Mouse (Mus musculus) heart, postnatal 10 days (tissue): ENCODE measurements around the gene Gm16253. TPM values are rescaled to one million over a fixed set of nuclear protein-coding genes. Genes with fewer than 3 reads are reported as not detected.

Source experiments
- DNase-seq, 2 experiments: peaks; one replicate each; pipeline ENCODE4 v3.0.0; 2021
- intact Hi-C: fragments of 180-260 bp; cut with DNase I; formaldehyde crosslinking; loops from one replicate; pipeline ENCODE4 v1.15.1; 2025
- total RNA-seq, 2 experiments: library from RNA; stranded (reverse); gene quantifications; 2 replicates each; pipeline ENCODE4 v1.2.3; 2021

Gm16253 gene
- total RNA-seq, 2 experiments from 2014 or later: 4.9 to 5.3 TPM

GRCm38 (mm10) chr3:96571336-96571735 is 5.4 kb upstream of the Gm16253 start:
- DNase-seq: peak in 1 of 2 experiments; percentile 23
- intact Hi-C loops: no loop called here

- peak; percentile 85 to 89 for DNase-seq
- intact Hi-C loops: no loop called here
Observed at GRCm38 (mm10) chr3:96571896-96572698, 4.7 kb upstream of the Gm16253 start.

GRCm38 (mm10) chr3:96573611-96574511 is 2.9 kb upstream of the Gm16253 start:
- DNase-seq: peak; percentile 74 to 77

GRCm38 (mm10) chr3:96575272-96575984 is 1.4 kb upstream of the Gm16253 start:
- peak; percentile 92 to 93 for DNase-seq

More at GRCm38 (mm10) chr3:96573611-96574511, 2.9 kb upstream of the Gm16253 start:
- intact Hi-C loops: no loop called here

GRCm38 (mm10) chr3:96576005-96576658 is 652 bp upstream of the Gm16253 start:
- intact Hi-C loops: loop anchor here (1.0 kb wide), 1 partner anchor 19 kb away; the partner anchor contains the start of gene Txnip
- peak; percentile 86 to 90 for DNase-seq

More at GRCm38 (mm10) chr3:96575272-96575984, 1.4 kb upstream of the Gm16253 start:
- intact Hi-C loops: no loop called here

GRCm38 (mm10) chr3:96577566-96577965 is 782 bp downstream of the Gm16253 start:
- DNase-seq: no peak
- intact Hi-C loops: no loop called here

GRCm38 (mm10) chr3:96578561-96579238 is 1.9 kb downstream of the Gm16253 start:
- DNase-seq: peak in 1 of 2 experiments; percentile 37
- intact Hi-C loops: no loop called here

- intact Hi-C loops: no loop called here
- peak in 1 of 2 experiments; percentile 29 for DNase-seq
Observed at GRCm38 (mm10) chr3:96579239-96579750, 2.5 kb downstream of the Gm16253 start.

GRCm38 (mm10) chr3:96579885-96580454 is 3.2 kb downstream of the Gm16253 start:
- intact Hi-C loops: loop anchor here (1.0 to 2.0 kb wide), 3 partner anchors 29 to 59 kb away; no protein-coding TSS in a partner anchor
- peak; percentile 91 to 95 for DNase-seq

- intact Hi-C loops: loop anchor here (2.0 kb wide), 1 partner anchor 58 kb away; no protein-coding TSS in a partner anchor
Observed at GRCm38 (mm10) chr3:96581141-96581540, 4.4 kb downstream of the Gm16253 start.

GRCm38 (mm10) chr3:96581771-96582515 is 5.2 kb downstream of the Gm16253 start:
- DNase-seq: no peak
- intact Hi-C loops: loop anchor here (2.0 kb wide), 1 partner anchor 57 kb away; no protein-coding TSS in a partner anchor

More at GRCm38 (mm10) chr3:96581141-96581540, 4.4 kb downstream of the Gm16253 start:
- no peak for DNase-seq

GRCm38 (mm10) chr3:96583386-96583785 is 6.6 kb downstream of the Gm16253 start:
- no peak for DNase-seq
- intact Hi-C loops: no loop called here

GRCm38 (mm10) chr3:96590657-96591056 is 13.9 kb downstream of the Gm16253 start:
- intact Hi-C loops: no loop called here
- DNase-seq: no peak

GRCm38 (mm10) chr3:96593374-96593773 is 16.6 kb downstream of the Gm16253 start:
- intact Hi-C loops: no loop called here

GRCm38 (mm10) chr3:96593790-96594560 is 17.2 kb downstream of the Gm16253 start, which contains the start of gene Polr3gl:
TSS of gene Polr3gl (minus strand) at chr3:96594181.
- DNase-seq: peak; percentile 96 to 97
- intact Hi-C loops: no loop called here

More at GRCm38 (mm10) chr3:96593374-96593773, 16.6 kb downstream of the Gm16253 start:
- DNase-seq: peak in 1 of 2 experiments; percentile 50

- intact Hi-C loops: no loop called here
- no peak for DNase-seq
Observed at GRCm38 (mm10) chr3:96594851-96595250, 18.1 kb downstream of the Gm16253 start.

- DNase-seq: no peak
- intact Hi-C loops: no loop called here
Observed at GRCm38 (mm10) chr3:96595661-96596060, 18.9 kb downstream of the Gm16253 start.
